Mouse (Mus musculus) large intestine, adult 2 months (tissue): ENCODE data around the gene Herc3. TPM values are rescaled to one million over a fixed set of nuclear protein-coding genes. Genes with fewer than 3 reads are reported as not detected.

Experiments
- DNase-seq: peaks from one replicate; pipeline ENCODE4 v3.0.0-alpha.2; 2012; ENCODE audit warnings: low read depth, low spot score
- WGBS: fragments of 180-500 bp; shearing (Covaris S2); methylation state at CpG from one replicate; pipeline ENCODE4 v1.1.7; 2018; 5-methylcytosine and 5-hydroxymethylcytosine counted together
- polyA plus RNA-seq: library from polyadenylated mRNA; depleted of rRNA; stranded (reverse); fragments of >200 nt; gene quantifications from 2 replicates; pipeline ENCODE4 v1.2.3, GENCODE M21; 2012

The Herc3 gene
- polyA plus RNA-seq, 1 experiment, result 5.0 TPM

GRCm38 (mm10) chr6:58907791-58908190 is 76.5 kb downstream of the Herc3 start:
- WGBS, result 87% methylated on average over 2 of the region's 2 CpGs
- DNase-seq, result no peak

GRCm38 (mm10) chr6:58912842-58913241 is 81.6 kb downstream of the Herc3 start:
- no peak for DNase-seq
- WGBS, result 65% methylated on average over 5 of the region's 5 CpGs

- DNase-seq, result no peak
- 56% methylated on average over 3 of the region's 3 CpGs for WGBS
Observed at GRCm38 (mm10) chr6:58913551-58913950, 82.3 kb downstream of the Herc3 start.

- 78% methylated on average over 5 of the region's 5 CpGs for WGBS
- no peak for DNase-seq
Observed at GRCm38 (mm10) chr6:58913971-58914370, 82.7 kb downstream of the Herc3 start.

GRCm38 (mm10) chr6:58916498-58916897 is 85.2 kb downstream of the Herc3 start:
- 88% methylated on average over 5 of the region's 5 CpGs for WGBS
- no peak for DNase-seq

GRCm38 (mm10) chr6:58920735-58921134 is 89.5 kb downstream of the Herc3 start:
- no peak for DNase-seq
- 77% methylated on average over 6 of the region's 6 CpGs for WGBS

- DNase-seq, result no peak
- 46% methylated on average over 3 of the region's 3 CpGs for WGBS
Observed at GRCm38 (mm10) chr6:58921623-58922022, 90.4 kb downstream of the Herc3 start.

- DNase-seq, result no peak
- WGBS, result 86% methylated on average over 5 of the region's 5 CpGs
Observed at GRCm38 (mm10) chr6:58922511-58922910, 91.2 kb downstream of the Herc3 start.

GRCm38 (mm10) chr6:58927881-58928280 is 96.6 kb downstream of the Herc3 start:
- no peak for DNase-seq
- 67% methylated on average over 2 of the region's 2 CpGs for WGBS

GRCm38 (mm10) chr6:58929911-58930431 is 98.7 kb downstream of the Herc3 start:
- whole genome bisulfite sequencing, result 81% methylated on average over 9 of the region's 9 CpGs
- no peak for DNase-seq

GRCm38 (mm10) chr6:58931149-58931548 is 99.9 kb downstream of the Herc3 start:
- 77% methylated on average over 4 of the region's 4 CpGs for WGBS
- no peak for DNase-seq

GRCm38 (mm10) chr6:58932515-58933188 is 101.4 kb downstream of the Herc3 start:
- no peak for DNase-seq
- 92% methylated on average over 12 of the region's 12 CpGs for WGBS

- 73% methylated on average over 6 of the region's 6 CpGs for WGBS
- no peak for DNase-seq
Observed at GRCm38 (mm10) chr6:58933189-58933913, 102.1 kb downstream of the Herc3 start.

GRCm38 (mm10) chr6:58934144-58934543 is 102.9 kb downstream of the Herc3 start:
- WGBS, result 79% methylated on average over 4 of the region's 4 CpGs

GRCm38 (mm10) chr6:58937726-58938125 is 106.5 kb downstream of the Herc3 start:
- no peak for DNase-seq

More at GRCm38 (mm10) chr6:58934144-58934543, 102.9 kb downstream of the Herc3 start:
- DNase-seq, result no peak

- 89% methylated on average over 2 of the region's 2 CpGs for WGBS
- DNase-seq, result no peak
Observed at GRCm38 (mm10) chr6:58942276-58942675, 111.0 kb downstream of the Herc3 start.

GRCm38 (mm10) chr6:58943958-58944357 is 112.7 kb downstream of the Herc3 start:
- DNase-seq, result no peak
- 92% methylated on average over 3 of the region's 3 CpGs for WGBS

- 57% methylated on average over 2 of the region's 2 CpGs for WGBS
Observed at GRCm38 (mm10) chr6:58946246-58946645, 115.0 kb downstream of the Herc3 start.

GRCm38 (mm10) chr6:58946840-58947239 is 115.6 kb downstream of the Herc3 start:
- WGBS, result 65% methylated on average over 4 of the region's 4 CpGs
- DNase-seq, result no peak

More at GRCm38 (mm10) chr6:58946246-58946645, 115.0 kb downstream of the Herc3 start:
- no peak for DNase-seq

- DNase-seq, result no peak
- 97% methylated on average over 1 of the region's 1 CpGs for WGBS
Observed at GRCm38 (mm10) chr6:58950410-58950809, 119.1 kb downstream of the Herc3 start.
